Mouse (Mus musculus) hindlimb bud, embryonic 11.5 days (tissue): ENCODE data around the gene Gprc5c.

Experiments used
- DNase-seq: peaks from one replicate; pipeline ENCODE4 v3.0.0-alpha.2; 2012; ENCODE audit warnings: low read depth, low spot score; ENCODE audit errors: extremely low spot score

Gene Gprc5c

DNA sequence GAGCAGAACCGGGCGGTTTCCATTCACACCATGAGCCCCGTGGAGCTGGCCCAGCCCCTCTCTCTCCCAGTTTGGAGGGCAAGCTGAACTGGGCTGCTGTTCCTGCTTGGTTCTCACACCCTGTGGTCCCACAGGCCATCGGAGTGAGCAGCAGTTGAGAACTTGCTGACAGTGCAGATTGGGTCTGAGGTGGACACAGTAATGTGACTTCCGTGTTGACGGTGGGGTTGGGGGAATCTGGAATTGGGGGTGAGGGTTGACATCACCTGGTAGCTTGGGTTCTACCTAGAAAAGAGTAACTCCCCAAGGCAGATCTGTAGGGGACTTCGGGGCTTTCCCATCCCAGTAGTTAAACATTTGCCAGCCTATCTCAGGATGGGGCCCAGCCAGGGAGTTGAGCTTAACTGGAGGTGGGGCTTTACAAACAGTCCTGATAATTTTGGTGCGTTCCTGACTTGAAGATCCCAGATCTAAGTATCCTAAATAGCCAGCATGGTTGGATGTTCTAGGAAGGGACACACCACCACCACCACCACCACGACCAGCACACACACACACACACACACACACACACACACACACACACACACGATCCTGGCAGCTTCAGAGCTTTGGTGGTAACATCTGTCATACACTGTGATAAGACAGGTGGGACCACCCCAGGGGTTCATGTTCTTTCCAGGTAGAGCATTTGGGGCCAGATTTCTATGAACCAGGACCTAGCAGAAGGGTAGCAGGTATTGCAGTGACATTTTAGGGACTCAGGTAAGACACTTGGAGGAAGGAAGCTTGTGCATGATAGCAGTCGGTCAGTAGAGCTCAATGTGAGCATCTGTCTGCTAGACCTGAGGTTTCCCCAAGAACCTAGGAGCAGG is 16.6 kb downstream of the Gprc5c start:
- no peak for DNase-seq

DNA sequence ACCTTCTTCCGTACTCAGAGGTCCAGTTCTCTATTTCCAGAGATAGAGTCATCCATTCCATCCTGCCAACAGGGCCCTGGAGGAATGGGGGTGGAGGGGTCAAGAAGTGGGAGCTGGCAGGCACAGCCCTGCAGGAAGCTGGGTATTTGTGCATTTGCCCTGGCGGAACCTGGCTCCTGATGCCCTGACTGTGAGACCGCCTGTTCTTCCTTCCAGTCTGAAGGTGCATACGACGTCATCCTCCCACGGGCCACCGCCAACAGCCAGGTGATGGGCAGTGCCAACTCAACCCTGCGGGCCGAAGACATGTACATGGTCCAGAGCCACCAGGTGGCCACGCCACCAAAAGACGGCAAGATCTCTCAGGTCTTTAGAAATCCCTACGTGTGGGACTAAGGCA is 17.3 kb downstream of the Gprc5c start:
- DNase-seq, result no peak

DNA sequence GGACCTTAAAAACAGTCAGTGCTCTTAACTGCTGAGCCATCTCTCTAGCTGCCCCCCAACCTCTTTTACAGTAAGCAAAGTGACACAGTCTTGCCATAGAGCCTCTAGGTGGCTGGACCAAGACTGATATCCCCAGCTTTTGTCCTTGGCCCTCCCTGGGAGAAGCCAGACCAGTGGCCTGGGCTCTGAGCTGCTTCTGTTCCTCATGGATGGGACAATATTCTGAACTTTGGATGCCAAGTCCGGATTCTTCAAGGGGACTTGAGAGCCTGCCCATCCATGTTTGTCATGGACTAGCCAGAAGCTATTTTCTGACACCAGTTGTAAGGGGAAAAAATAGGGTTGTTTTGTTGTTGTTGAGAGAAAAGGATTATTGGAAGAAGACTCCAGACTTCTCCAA is 18.8 kb downstream of the Gprc5c start:
- no peak for DNase-seq

DNA sequence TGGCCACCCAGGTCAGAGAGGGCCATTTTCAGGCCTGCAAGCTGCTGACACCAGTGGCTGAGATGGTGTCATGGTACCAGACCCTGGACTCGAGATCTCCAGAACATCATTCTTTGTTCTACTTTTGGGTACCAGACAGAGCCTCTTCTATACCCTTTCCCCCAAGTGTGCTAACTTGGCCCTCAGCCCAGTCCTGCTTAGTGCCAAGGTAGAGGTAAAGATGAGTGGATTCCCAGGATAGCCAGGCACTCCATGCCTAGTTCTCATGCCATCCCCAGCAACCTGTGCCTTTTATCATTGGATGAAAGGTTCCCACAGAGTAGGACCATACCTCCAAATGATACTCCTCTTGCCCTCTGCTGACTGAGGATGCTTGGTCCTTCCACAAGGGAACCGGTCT is 20.6 kb downstream of the Gprc5c start:
- no peak for DNase-seq

- DNase-seq, result no peak
Observed at GRCm38 (mm10) chr11:114873022-114873817, 22.3 kb downstream of the Gprc5c start.

GRCm38 (mm10) chr11:114874226-114875145 is 23.5 kb downstream of the Gprc5c start:
- no peak for DNase-seq

- DNase-seq, result no peak
Observed at GRCm38 (mm10) chr11:114875301-114875801, 24.4 kb downstream of the Gprc5c start.

GRCm38 (mm10) chr11:114876176-114876575 is 25.2 kb downstream of the Gprc5c start:
- no peak for DNase-seq

- no peak for DNase-seq
Observed at GRCm38 (mm10) chr11:114876621-114877020, 25.7 kb downstream of the Gprc5c start.

DNA sequence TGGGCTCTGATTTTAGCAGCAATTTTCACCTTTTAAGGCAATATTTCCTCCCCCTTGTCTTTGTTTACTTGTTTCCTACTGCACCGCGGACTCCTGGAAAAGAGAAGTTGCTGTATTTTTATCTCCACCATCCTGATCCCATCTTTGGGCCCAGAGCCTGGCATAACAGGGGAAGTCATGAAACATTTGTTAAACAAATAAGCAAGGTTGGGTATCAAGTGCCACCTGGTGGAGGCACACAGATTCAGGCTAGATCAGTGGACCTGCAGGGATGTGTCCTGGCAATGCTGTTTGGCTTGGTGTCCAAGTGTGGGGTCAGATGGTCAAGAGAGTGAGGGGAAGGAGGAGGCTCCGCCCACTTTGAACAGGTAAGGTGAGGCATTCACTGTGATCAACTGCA is 26.2 kb downstream of the Gprc5c start:
- no peak for DNase-seq

DNA sequence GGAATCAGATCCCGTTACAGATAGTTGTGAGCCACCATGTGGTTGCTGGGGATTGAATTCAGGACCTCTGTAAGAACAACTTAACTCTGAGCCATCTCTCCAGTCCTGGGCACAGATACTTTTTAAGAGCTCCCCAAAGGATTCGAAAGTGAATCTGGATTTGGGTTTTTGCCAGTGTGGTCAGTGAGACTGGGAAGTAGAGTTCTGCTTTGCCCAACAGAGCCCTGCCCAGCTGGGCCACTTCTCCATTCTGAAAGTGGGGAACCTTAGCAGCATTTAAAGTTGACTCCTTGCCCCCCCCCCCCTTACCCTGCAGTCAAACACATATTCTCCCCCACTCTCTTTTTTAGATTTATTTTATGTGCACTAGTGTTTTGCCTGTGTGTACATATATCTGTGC is 28.7 kb downstream of the Gprc5c start:
- no peak for DNase-seq

- no peak for DNase-seq
Observed at GRCm38 (mm10) chr11:114880185-114880584, 29.2 kb downstream of the Gprc5c start.

DNA sequence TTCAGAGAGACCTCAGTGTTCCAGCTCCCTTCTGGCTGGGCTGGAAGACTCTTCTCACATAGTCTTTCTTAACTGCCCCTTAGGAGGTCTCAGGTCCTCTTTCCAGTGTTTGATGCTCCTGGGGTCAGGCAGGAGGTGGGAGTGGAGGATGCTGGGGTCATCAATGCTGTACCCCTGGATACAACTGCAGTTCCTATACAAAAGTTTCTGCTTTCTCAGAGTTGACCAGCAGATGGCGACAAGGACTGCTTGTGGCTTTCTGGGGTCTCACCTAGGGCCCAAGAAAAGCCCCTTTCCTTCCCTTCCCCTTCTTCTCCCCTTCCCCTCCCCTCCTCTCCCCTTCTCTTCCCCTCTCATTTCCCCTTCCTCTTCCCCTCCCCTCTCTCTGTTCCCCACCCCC is 29.6 kb downstream of the Gprc5c start:
- no peak for DNase-seq

GRCm38 (mm10) chr11:114883251-114883789 is 32.4 kb downstream of the Gprc5c start:
- no peak for DNase-seq

GRCm38 (mm10) chr11:114884380-114885100 is 33.6 kb downstream of the Gprc5c start:
- DNase-seq, result no peak

- no peak for DNase-seq
Observed at GRCm38 (mm10) chr11:114889991-114890518, 39.1 kb downstream of the Gprc5c start, which contains the start of gene Cd300a. Cd300a (plus strand) TSS chr11:114890041.

- no peak for DNase-seq
Observed at GRCm38 (mm10) chr11:114890542-114890941, 39.6 kb downstream of the Gprc5c start.

GRCm38 (mm10) chr11:114896085-114896484 is 45.1 kb downstream of the Gprc5c start:
- DNase-seq, result no peak

DNA sequence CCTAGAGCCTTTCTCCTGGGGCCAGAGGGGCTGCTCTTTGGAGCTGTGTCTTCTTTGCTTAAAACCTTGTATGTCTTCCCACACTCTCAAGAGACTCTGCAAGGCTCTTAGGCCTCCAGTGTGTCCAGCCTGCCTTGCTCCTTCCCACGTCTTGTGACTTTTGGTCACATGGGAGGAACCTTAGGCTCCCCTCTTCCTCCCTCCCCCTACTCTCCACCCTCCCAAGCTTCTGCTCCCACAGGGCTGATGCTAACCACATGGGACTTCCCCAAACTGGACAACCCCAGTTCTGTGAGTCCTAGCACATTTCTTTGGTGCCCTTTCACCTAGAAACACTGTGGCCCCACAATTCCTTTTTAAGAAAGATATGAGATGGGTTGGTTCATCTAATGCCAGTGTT is 47.1 kb downstream of the Gprc5c start:
- no peak for DNase-seq

GRCm38 (mm10) chr11:114903224-114903623 is 52.3 kb downstream of the Gprc5c start:
- no peak for DNase-seq
